Mouse (Mus musculus) MEL (cell line): Measurements from ENCODE around the gene Dhps. TPM values are rescaled to one million over a fixed set of nuclear protein-coding genes. Genes with fewer than 3 reads are reported as not detected.

Source experiments
- DNase-seq: peaks from one replicate; pipeline ENCODE4 v3.0.0; 2011; ENCODE audit warnings: low read depth, low spot score
- H3K27ac ChIP-seq: 2 replicates; pipeline ENCODE4 v1.5.1; 2012; ENCODE audit warnings: low read depth, mild to moderate bottlenecking, control low read depth, low read length, moderate library complexity; ENCODE audit not compliant: control insufficient read depth
- H3K27me3 ChIP-seq, 2 experiments: fragments of 150-350 bp in 1 of 2; sonication (generic) in 1 of 2; 2 replicates each; pipeline ENCODE4 v1.6.1; 2012; ENCODE audit warnings: low read length in 2 of 2, mild to moderate bottlenecking in 2 of 2, improper control_type of control experiment in 1 of 2, moderate library complexity in 1 of 2; ENCODE audit not compliant: insufficient read depth in 2 of 2, control insufficient read depth in 1 of 2
- H3K36me3 ChIP-seq, 2 experiments: 2 replicates each; pipeline ENCODE4 v1.6.1; 2012 to 2014; ENCODE audit warnings: low read length in 2 of 2, improper control_type of control experiment in 1 of 2, inconsistent platforms in 1 of 2, mild to moderate bottlenecking in 1 of 2; ENCODE audit not compliant: insufficient read depth in 2 of 2, control insufficient read depth in 1 of 2
- H3K4me1 ChIP-seq, 2 experiments: fragments of 150-350 bp in 1 of 2; sonication (generic) in 1 of 2; 2 replicates each; pipeline ENCODE4 v1.6.1; 2012; ENCODE audit warnings: low read length in 2 of 2, improper control_type of control experiment in 1 of 2, mild to moderate bottlenecking in 1 of 2; ENCODE audit not compliant: insufficient read depth in 2 of 2, control insufficient read depth in 1 of 2
- H3K4me3 ChIP-seq, 2 experiments: fragments of 150-350 bp in 1 of 2; sonication (generic) in 1 of 2; 2 replicates each; pipeline ENCODE4 v1.5.1; 2012; ENCODE audit warnings: low read depth in 2 of 2, low read length in 2 of 2, mild to moderate bottlenecking in 2 of 2, moderate library complexity in 2 of 2, control low read depth in 1 of 2, improper control_type of control experiment in 1 of 2; ENCODE audit not compliant: control insufficient read depth in 1 of 2, insufficient read depth in 1 of 2
- H3K79me2 ChIP-seq: 2 replicates; pipeline ENCODE4 v1.6.1; 2012; ENCODE audit warnings: mild to moderate bottlenecking, low read length, moderate library complexity; ENCODE audit not compliant: control insufficient read depth, poor library complexity, insufficient read depth
- H3K9ac ChIP-seq: 2 replicates; pipeline ENCODE4 v1.6.1; 2012; ENCODE audit warnings: low read depth, mild to moderate bottlenecking, control low read depth, low read length, moderate library complexity; ENCODE audit not compliant: control insufficient read depth, poor library complexity, severe bottlenecking
- H3K9me3 ChIP-seq: fragments of 150-350 bp; sonication (generic); replicated peaks from 2 replicates; pipeline ENCODE4 v1.6.1; 2012; ENCODE audit warnings: mild to moderate bottlenecking, low read length, improper control_type of control experiment, moderate library complexity; ENCODE audit not compliant: insufficient read depth
- BHLHE40 ChIP-seq: IDR thresholded peaks from 2 replicates; pipeline ENCODE4 v1.6.1; 2012; ENCODE audit warnings: low read depth, mild to moderate bottlenecking, inconsistent platforms, low read length, improper control_type of control experiment, borderline replicate concordance
- CHD2 ChIP-seq: IDR thresholded peaks from 2 replicates; pipeline ENCODE4 v1.6.1; 2011; ENCODE audit warnings: low read length, improper control_type of control experiment
- CTCF ChIP-seq, 3 experiments: IDR thresholded peaks in 2 of 3; conservative IDR thresholded peaks in 1 of 3; 2 replicates each; pipeline ENCODE4 v1.5.1; 2011 to 2012; ENCODE audit warnings: low read length in 3 of 3, low read depth in 2 of 3, mild to moderate bottlenecking in 2 of 3, improper control_type of control experiment in 1 of 3, inconsistent platforms in 1 of 3, mixed read lengths in 1 of 3, moderate library complexity in 1 of 3; ENCODE audit not compliant: control insufficient read depth in 1 of 3, insufficient read depth in 1 of 3, poor library complexity in 1 of 3, severe bottlenecking in 1 of 3
- E2F4 ChIP-seq: IDR thresholded peaks from 2 replicates; pipeline ENCODE4 v1.6.1; 2011; ENCODE audit warnings: low read depth, low read length, improper control_type of control experiment, borderline replicate concordance
- ELF1 ChIP-seq: IDR thresholded peaks from 2 replicates; pipeline ENCODE4 v1.6.1; 2014; ENCODE audit warnings: low read depth, mild to moderate bottlenecking, inconsistent platforms, low read length, improper control_type of control experiment, moderate library complexity
- EP300 ChIP-seq, 2 experiments: IDR thresholded peaks; 2 replicates each; pipeline ENCODE4 v1.6.1; 2011; ENCODE audit warnings: improper control_type of control experiment in 2 of 2, low read length in 2 of 2, low read depth in 1 of 2, mild to moderate bottlenecking in 1 of 2
- ETS1 ChIP-seq: IDR thresholded peaks from 2 replicates; pipeline ENCODE4 v1.6.1; 2012; ENCODE audit warnings: low read depth, mild to moderate bottlenecking, inconsistent platforms, low read length, improper control_type of control experiment, moderate library complexity
- GATA1 ChIP-seq: IDR thresholded peaks from 2 replicates; pipeline ENCODE4 v1.6.1; 2011; ENCODE audit warnings: low read depth, low read length, improper control_type of control experiment
- HCFC1 ChIP-seq: IDR thresholded peaks from 2 replicates; pipeline ENCODE4 v1.6.1; 2012; ENCODE audit warnings: low read depth, mild to moderate bottlenecking, inconsistent platforms, low read length, improper control_type of control experiment, moderate library complexity
- JUND ChIP-seq: IDR thresholded peaks from 2 replicates; pipeline ENCODE4 v1.6.1; 2011; ENCODE audit warnings: low read depth, mild to moderate bottlenecking, improper control_type of control experiment, low read length
- KAT2A ChIP-seq: conservative IDR thresholded peaks from 2 replicates; pipeline ENCODE4 v1.6.1; 2012; ENCODE audit warnings: low read depth, low read length, improper control_type of control experiment, inconsistent platforms
- MAX ChIP-seq: IDR thresholded peaks from 2 replicates; pipeline ENCODE4 v1.6.1; 2011; ENCODE audit warnings: low read length, improper control_type of control experiment
- MAZ ChIP-seq: IDR thresholded peaks from 2 replicates; pipeline ENCODE4 v1.6.1; 2012; ENCODE audit warnings: low read depth, mild to moderate bottlenecking, inconsistent platforms, low read length, improper control_type of control experiment
- MXI1 ChIP-seq: IDR thresholded peaks from 2 replicates; pipeline ENCODE4 v1.6.1; 2011; ENCODE audit warnings: mild to moderate bottlenecking, low read depth, low read length, improper control_type of control experiment
- MYC ChIP-seq: IDR thresholded peaks from 2 replicates; pipeline ENCODE4 v1.6.1; 2011; ENCODE audit warnings: low read depth, mild to moderate bottlenecking, low read length, improper control_type of control experiment, moderate library complexity
- NELFE ChIP-seq: IDR thresholded peaks from 2 replicates; pipeline ENCODE4 v1.6.1; 2011; ENCODE audit warnings: low read depth, low read length, improper control_type of control experiment
- NRF1 ChIP-seq: IDR thresholded peaks from 2 replicates; pipeline ENCODE4 v1.6.1; 2014; ENCODE audit warnings: low read depth, mild to moderate bottlenecking, inconsistent platforms, low read length, improper control_type of control experiment, moderate library complexity; ENCODE audit not compliant: poor library complexity, insufficient read depth, severe bottlenecking
- POLR2A ChIP-seq, 2 experiments: IDR thresholded peaks; 2 replicates each; pipeline ENCODE4 v1.6.1; 2011 to 2012; ENCODE audit warnings: low read length in 2 of 2, mild to moderate bottlenecking in 2 of 2, control low read depth in 1 of 2, improper control_type of control experiment in 1 of 2, low read depth in 1 of 2, moderate library complexity in 1 of 2; ENCODE audit not compliant: control insufficient read depth in 1 of 2, insufficient read depth in 1 of 2, poor library complexity in 1 of 2
- POLR2AphosphoS2 ChIP-seq: IDR thresholded peaks from 2 replicates; pipeline ENCODE4 v1.6.1; 2011; ENCODE audit warnings: low read length, improper control_type of control experiment
- POLR2AphosphoS5 ChIP-seq: IDR thresholded peaks from 2 replicates; pipeline ENCODE4 v1.6.1; 2012; ENCODE audit warnings: low read depth, borderline replicate concordance, mild to moderate bottlenecking, inconsistent platforms, low read length, moderate library complexity, mixed read lengths
- RCOR1 ChIP-seq: IDR thresholded peaks from 2 replicates; pipeline ENCODE4 v1.6.1; 2012; ENCODE audit warnings: low read depth, mild to moderate bottlenecking, inconsistent platforms, low read length, improper control_type of control experiment
- SIN3A ChIP-seq: IDR thresholded peaks from 2 replicates; pipeline ENCODE4 v1.6.1; 2012; ENCODE audit warnings: low read length, improper control_type of control experiment, inconsistent platforms
- SMC3 ChIP-seq: IDR thresholded peaks from 2 replicates; pipeline ENCODE4 v1.6.1; 2011; ENCODE audit warnings: low read depth, low read length, improper control_type of control experiment
- TAL1 ChIP-seq: IDR thresholded peaks from 2 replicates; pipeline ENCODE4 v1.6.1; 2012; ENCODE audit warnings: mild to moderate bottlenecking, inconsistent platforms, low read length, moderate library complexity, mixed read lengths
- TCF12 ChIP-seq: IDR thresholded peaks from 2 replicates; pipeline ENCODE4 v1.6.1; 2014; ENCODE audit warnings: low read depth, mild to moderate bottlenecking, inconsistent platforms, low read length, improper control_type of control experiment, moderate library complexity
- UBTF ChIP-seq: IDR thresholded peaks from 2 replicates; pipeline ENCODE4 v1.6.1; 2012; ENCODE audit warnings: low read depth, mild to moderate bottlenecking, inconsistent platforms, low read length, improper control_type of control experiment, moderate library complexity, borderline replicate concordance; ENCODE audit not compliant: insufficient read depth
- USF1 ChIP-seq: IDR thresholded peaks from 2 replicates; pipeline ENCODE4 v1.6.1; 2014; ENCODE audit warnings: low read depth, mild to moderate bottlenecking, inconsistent platforms, low read length, improper control_type of control experiment, moderate library complexity
- USF2 ChIP-seq, 2 experiments: IDR thresholded peaks; 2 replicates each; pipeline ENCODE4 v1.6.1; 2011 to 2012; ENCODE audit warnings: improper control_type of control experiment in 2 of 2, low read length in 2 of 2, borderline replicate concordance in 1 of 2, inconsistent platforms in 1 of 2, low read depth in 1 of 2, mild to moderate bottlenecking in 1 of 2; ENCODE audit not compliant: insufficient read depth in 1 of 2
- ZMIZ1 ChIP-seq: IDR thresholded peaks from 2 replicates; pipeline ENCODE4 v1.6.1; 2012; ENCODE audit warnings: low read depth, mild to moderate bottlenecking, inconsistent platforms, low read length, improper control_type of control experiment, moderate library complexity
- ZNF384 ChIP-seq: IDR thresholded peaks from 2 replicates; pipeline ENCODE4 v1.6.1; 2012; ENCODE audit warnings: low read depth, mild to moderate bottlenecking, inconsistent platforms, low read length, improper control_type of control experiment
- polyA plus RNA-seq, 2 experiments: library from polyadenylated mRNA; stranded (reverse) in 1 of 2; unstranded in 1 of 2; fragments of >175 nt in 1 of 2; fragments of >200 nt in 1 of 2; gene quantifications; 2 replicates each; pipeline versions ENCODE4 v1.2.1 to v1.2.4; 2012; ENCODE audit warnings: low replicate concordance in 2 of 2, low read depth in 1 of 2; ENCODE audit not compliant: insufficient read length in 2 of 2, insufficient read depth in 1 of 2, missing spikeins in 1 of 2
- total RNA-seq: library from RNA; depleted of rRNA; stranded (reverse); fragments of 300-350 nt; gene quantifications from 2 replicates; pipeline ENCODE4 v1.2.3, GENCODE M21; 2012

Dhps gene
- total and polyA plus RNA-seq, 3 experiments = 44.6 to 68.3 TPM; not detected in 1

DNA sequence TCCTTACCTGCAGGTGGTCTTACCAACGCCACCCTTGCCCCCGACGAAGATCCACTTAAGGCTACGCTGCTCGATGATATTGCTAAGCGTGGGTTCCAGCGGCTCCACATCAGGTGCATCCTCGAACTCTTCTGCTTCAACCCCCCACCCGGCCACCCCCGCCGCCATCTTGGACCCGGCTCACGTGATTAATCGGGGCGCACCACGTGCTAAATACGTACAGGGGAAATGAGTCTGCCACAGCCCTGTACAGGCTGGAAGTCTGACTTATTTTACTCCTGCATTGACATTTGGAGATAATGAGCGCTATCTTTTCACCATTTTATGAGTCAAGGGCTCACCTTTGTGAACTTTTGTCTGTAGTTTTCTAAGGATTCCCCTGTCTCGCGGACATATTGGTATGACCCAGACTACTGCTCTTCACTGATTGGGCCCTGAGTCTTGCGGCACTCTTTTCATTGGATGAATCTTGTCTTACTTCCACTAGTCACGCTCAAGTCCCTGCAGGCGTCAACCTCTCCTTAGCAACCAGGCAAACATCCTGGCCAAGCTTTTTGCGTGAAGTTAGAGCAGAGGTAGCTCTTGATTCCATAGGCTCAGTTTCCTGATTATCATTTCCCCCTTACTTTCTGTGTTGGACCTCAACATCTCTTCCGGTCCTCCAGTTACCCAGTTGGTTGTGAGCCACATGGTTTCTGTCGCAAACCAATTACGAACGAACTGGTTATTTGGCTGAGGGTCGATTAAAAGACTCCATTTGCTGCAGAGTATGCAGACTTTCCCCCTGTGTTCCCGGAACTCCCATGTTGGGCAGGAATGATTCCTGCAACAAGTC lies 46.2 kb upstream of the Dhps start, which contains the start of gene Asna1 (continued):
- TF ChIP-seq USF2 (IDR thresholded peaks at IDR 0.05; ENCODE audit: borderline replicate concordance in 1 of 2, insufficient read depth in 1 of 2, low read depth in 1 of 2, low read length in 2 of 2) = peak in 1 of 2 experiments; percentile 79; a peak in 2 of 4 replicates
- no peak for TF ChIP-seq CTCF (IDR thresholded peaks at IDR 0.05 in 2 of 3, conservative IDR thresholded peaks at IDR 0.05 in 1 of 3; ENCODE audit: control insufficient read depth in 1 of 3, insufficient read depth in 1 of 3, low read depth in 2 of 3, low read length in 3 of 3, poor library complexity in 1 of 3, severe bottlenecking in 1 of 3)
- no peak for TF ChIP-seq POLR2AphosphoS5
- no peak; the same call in 1 of the 2 replicates for TF ChIP-seq KAT2A
- TF ChIP-seq ZMIZ1 = peak; percentile 79
- peak; percentile 77 for TF ChIP-seq ELF1
- TF ChIP-seq MXI1 = peak; percentile 91
- TF ChIP-seq USF1 = peak; percentile 94
- no peak for TF ChIP-seq MAZ
- TF ChIP-seq TAL1 = no peak
- TF ChIP-seq POLR2A (IDR thresholded peaks at IDR 0.05; ENCODE audit: control insufficient read depth in 1 of 2, insufficient read depth in 1 of 2, low read depth in 1 of 2, low read length in 2 of 2, poor library complexity in 1 of 2) = peak; percentile 65 to 91
- TF ChIP-seq ZNF384 = no peak; the same call in 1 of the 2 replicates
- no peak; the same call in 1 of the 2 replicates for TF ChIP-seq CHD2
- TF ChIP-seq, all 39 proteins: peak for 18

DNA sequence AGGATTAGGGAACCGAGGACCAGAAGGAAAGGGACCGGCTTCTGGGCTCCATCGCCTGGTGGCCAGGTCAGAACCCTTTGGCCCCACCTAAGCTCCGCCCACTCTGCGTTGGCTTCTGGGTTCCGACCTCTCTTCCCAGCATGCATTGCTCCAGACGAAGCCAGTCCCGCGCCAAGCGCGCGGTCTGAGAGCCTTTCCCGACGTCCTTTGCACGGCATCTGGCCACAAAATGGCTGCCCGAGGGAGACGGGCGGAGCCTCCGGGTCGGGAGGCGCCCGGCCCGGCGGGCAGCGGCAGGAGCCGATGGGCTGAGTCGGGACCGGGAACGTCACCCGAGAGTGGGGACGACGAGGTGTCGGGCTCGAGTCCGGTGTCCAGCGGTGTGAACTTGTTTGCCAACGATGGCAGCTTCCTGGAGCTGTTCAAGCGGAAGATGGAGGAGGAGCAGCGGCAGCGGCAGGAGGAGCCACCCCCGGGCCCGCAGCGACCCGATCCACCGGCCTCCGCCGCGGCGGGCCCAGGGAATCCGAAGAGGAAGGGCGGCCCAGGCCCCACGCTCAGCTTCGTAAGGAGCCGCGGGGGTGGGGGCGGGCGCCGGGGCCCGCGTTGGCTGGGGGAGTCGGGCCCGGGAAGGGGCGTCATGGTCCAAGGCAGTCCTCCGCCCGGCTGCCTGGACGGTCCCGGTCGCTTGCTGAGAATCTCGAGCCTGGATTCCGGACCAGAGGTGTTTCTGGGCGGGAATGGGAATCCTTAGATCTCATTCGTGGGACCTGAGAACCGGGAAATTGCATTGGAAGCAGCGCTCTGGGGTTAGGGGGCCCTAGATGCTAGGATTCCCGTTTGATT lies 44.7 kb upstream of the Dhps start, which contains the start of gene Trir:
TSS of gene Trir (plus strand) at position 154 of the 846 bp plus-strand sequence.
- H3K4me3 ChIP-seq = peak within 1 kb of the TSS; percentile 94 to 95
- DNase-seq = peak; percentile 97
- H3K79me2 ChIP-seq = peaks cover 50% of the 10 kb centered on the region
- H3K9ac ChIP-seq = peak within 1 kb of the TSS; percentile 93
- H3K27ac ChIP-seq = peak within 1 kb of the TSS; percentile 82
- no peaks in the 10 kb centered on the region for H3K27me3 ChIP-seq
- peaks cover 4 to 14% of the 10 kb centered on the region in 2 experiments; a peak in 3 of 4 replicates for H3K36me3 ChIP-seq
- no peaks in the 10 kb centered on the region for H3K9me3 ChIP-seq
- peaks cover 9 to 14% of the 10 kb centered on the region in 2 experiments; a peak in 3 of 4 replicates for H3K4me1 ChIP-seq
- TF ChIP-seq E2F4 (peak; percentile 96), USF1 (peak; percentile 49), POLR2AphosphoS2 (peak; percentile 95), BHLHE40 (no peak), ETS1 (no peak), HCFC1 (peak; percentile 90), NELFE (peak; percentile 98), JUND (no peak), UBTF (peak; percentile 92; the same call in 1 of the 2 replicates), SMC3 (0 out of 2 replicates have a peak, but pooled peaks have one; percentile 7), MAX (peak; percentile 19; the same call in 1 of the 2 replicates), SIN3A (peak; percentile 93), GATA1 (no peak), EP300 (IDR thresholded peaks at IDR 0.05; ENCODE audit: low read depth in 1 of 2, low read length in 2 of 2) (peak in 1 of 2 experiments; percentile 20; a peak in 1 of 4 replicates), MYC (peak; percentile 74; the same call in 1 of the 2 replicates), RCOR1 (0 out of 2 replicates have a peak, but pooled peaks have one; percentile 14), NRF1 (0 out of 2 replicates have a peak, but pooled peaks have one; percentile 22), TCF12 (peak; percentile 81), ELF1 (peak; percentile 61; the same call in 1 of the 2 replicates), TAL1 (no peak), POLR2A (IDR thresholded peaks at IDR 0.05; ENCODE audit: control insufficient read depth in 1 of 2, insufficient read depth in 1 of 2, low read depth in 1 of 2, low read length in 2 of 2, poor library complexity in 1 of 2) (peak; percentile 94 to 97)
